8 mouse cellular contexts compared by ENCODE assay signal in the genomic region with DNA sequence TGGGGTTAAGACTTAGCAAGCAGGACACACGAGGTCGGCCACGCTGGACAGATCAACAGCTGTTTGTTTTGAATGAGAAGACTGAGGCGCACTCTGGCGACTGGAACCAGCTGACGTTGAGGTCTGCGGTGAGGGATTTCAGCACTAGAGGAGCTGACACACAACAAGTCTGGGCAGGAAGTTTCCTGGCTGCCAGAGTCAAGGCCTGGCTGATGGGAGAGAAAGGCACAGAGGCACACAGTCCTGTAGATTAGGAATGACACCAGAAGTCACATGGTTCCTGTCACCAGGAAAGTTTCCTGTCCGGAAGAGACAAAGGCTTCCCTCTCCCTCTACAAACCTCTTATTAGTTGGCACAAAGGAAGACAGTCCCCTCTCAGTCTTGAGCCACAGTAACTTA. TPM values are rescaled to one million over a fixed set of nuclear protein-coding genes. Genes with fewer than 3 reads are reported as not detected.
A peak's percentile ranks its signal among the peaks of the same experiment; 100 is the strongest.
DNase-seq lines count a peak whose midpoint lies in the region; ATAC-seq lines count a peak whose summit lies in the region.

No protein-coding gene starts in this region.

- no peaks in the 10 kb centered on the region for H3K36me3 ChIP-seq in kidney, embryonic 16.5 days (ENCODE audit: insufficient read depth, low read length)

- no peaks in the 10 kb centered on the region for H3K9me3 ChIP-seq in kidney, embryonic 16.5 days (ENCODE audit: low read length)

- 42% methylated on average over 8 of the region's 8 CpGs for WGBS in kidney, embryonic 16.5 days

- H3K4me3 ChIP-seq in kidney, embryonic 16.5 days (ENCODE audit: low read length) = no peak overlapping the region

- H3K27me3 ChIP-seq in kidney, embryonic 16.5 days (ENCODE audit: insufficient read depth, low read length) = no peaks in the 10 kb centered on the region

- DNase-seq in 416B (ENCODE audit: low read depth) (peak; percentile 90), ZHBTc4 (ENCODE audit: low read depth, low spot score) (peak; percentile 70)
- peak; percentile 52 for DNase-seq in lung, postnatal 36 days
- no peak for DNase-seq in embryo, embryonic 10 days (ENCODE audit: low spot score)
- DNase-seq in left cerebral cortex, adult 11 months (ENCODE audit: low spot score) = no peak
- DNase-seq in testis, postnatal 10 days (ENCODE audit: low spot score) = no peak

- H3K4me1 ChIP-seq in kidney, embryonic 16.5 days (ENCODE audit: insufficient read depth, low read length) = no peaks in the 10 kb centered on the region

- no peak overlapping the region for H3K9ac ChIP-seq in kidney, embryonic 16.5 days (replicated peaks; ENCODE audit: low read length)

- ATAC-seq in kidney, embryonic 16.5 days (ENCODE audit: low FRiP score, low TSS enrichment) = peak; percentile 42; the same call in 1 of the 2 replicates
- ATAC-seq in cerebellum, adult (ENCODE audit: insufficient number of reproducible peaks, low FRiP score, low TSS enrichment) = no peak

- H3K27ac ChIP-seq in kidney, embryonic 16.5 days (ENCODE audit: low read length) = no peak overlapping the region

- no peak overlapping the region for H3K4me2 ChIP-seq in kidney, embryonic 16.5 days (replicated peaks; ENCODE audit: low read depth, low read length)

RNA-seq across cellular contexts. Expression of a gene that starts 12.7 kb away (rescaled TPM):
- 73.3 and 73.4 TPM in 2 replicates for polyA plus RNA-seq in kidney, embryonic 16.5 days (2015; fragmentation: Nextera tagmentation; extraction: Ambion mirVana)

RNA-seq across cellular contexts. Expression of a gene that starts 41.6 kb away (rescaled TPM):
- polyA plus RNA-seq in kidney, embryonic 16.5 days (2015; fragmentation: Nextera tagmentation; extraction: Ambion mirVana) = 1.4 and 1.8 TPM in 2 replicates

RNA-seq across cellular contexts. Expression of a gene that starts 53.3 kb away (rescaled TPM):
- polyA plus RNA-seq in kidney, embryonic 16.5 days (2015; fragmentation: Nextera tagmentation; extraction: Ambion mirVana) = 72.9 and 77.0 TPM in 2 replicates

Comparison
In these comparisons a context has a peak if more than half of its experiments do, and no peak if none do; other contexts are left out.
1. DNase-seq: peak in 416B (single experiment), ZHBTc4 (single experiment) and lung, postnatal 36 days (single experiment); none in embryo, embryonic 10 days (single experiment), left cerebral cortex, adult 11 months (single experiment) and testis, postnatal 10 days (single experiment).